ENCODE assay signal across 7 mouse cellular contexts in genomic region chr10:128626311-128627310, GRCm38 (mm10). TPM values are rescaled to one million over a fixed set of nuclear protein-coding genes. Genes with fewer than 3 reads are reported as not detected.
DNase-seq lines count a peak whose midpoint lies in the region; ATAC-seq lines count a peak whose summit lies in the region.

Gene Rps26, minus strand, starts transcription at chr10:128626747.

- H3K9me3 ChIP-seq in intestine, embryonic 16.5 days (ENCODE audit: control insufficient read depth, low read length): no peaks in the 10 kb centered on the region
- H3K9me3 ChIP-seq in midbrain, embryonic 11.5 days (ENCODE audit: control insufficient read depth, low read length): no peaks in the 10 kb centered on the region

- H3K4me3 ChIP-seq in intestine, embryonic 16.5 days (ENCODE audit: low read length): peak within 1 kb of the TSS; percentile 62
- peak within 1 kb of the TSS; percentile 76 for H3K4me3 ChIP-seq in midbrain, embryonic 11.5 days (ENCODE audit: low read depth, low read length)

- H3K9ac ChIP-seq in intestine, embryonic 16.5 days (ENCODE audit: low read depth, low read length): peak within 1 kb of the TSS; percentile 75
- peak within 1 kb of the TSS; percentile 90 for H3K9ac ChIP-seq in midbrain, embryonic 11.5 days (ENCODE audit: low read length)

- under 1% methylated on average over 40 of the region's 40 CpGs for WGBS in intestine, embryonic 16.5 days
- under 1% methylated on average over 40 of the region's 40 CpGs for WGBS in midbrain, embryonic 11.5 days

- ATAC-seq in intestine, embryonic 16.5 days: peak; percentile 97
- peak; percentile 96 for ATAC-seq in midbrain, embryonic 11.5 days (ENCODE audit: low FRiP score)

- DNase-seq in adrenal gland, adult 8-10 months: peak; percentile 91
- peak; percentile 91 for DNase-seq in embryo, embryonic 9.5 days (ENCODE audit: extremely low spot score)
- peak; percentile 79 to 87 for DNase-seq in gastrocnemius, postnatal 4 days (ENCODE audit: low spot score in 2 of 2)
- peak; percentile 81 to 83 for DNase-seq in left cerebral cortex, postnatal 36 days (ENCODE audit: low spot score in 2 of 2)
- peak; percentile 99 for DNase-seq in midbrain, embryonic 11.5 days (ENCODE audit: low spot score, missing footprints)
- DNase-seq in skeletal muscle tissue, adult 2 months (ENCODE audit: low read depth, low spot score): peak; percentile 98

- intact Hi-C loops in left cerebral cortex, postnatal 36 days (cut with DNase I): loop anchor here (1.0 to 5.0 kb wide), 4 partner anchors 19 to 79 kb away; partner anchors contain the start of genes Ikzf4, Pa2g4, Rpl41 and Zc3h10

- peaks cover 11% of the 10 kb centered on the region for H3K4me1 ChIP-seq in intestine, embryonic 16.5 days (ENCODE audit: control insufficient read depth, insufficient read depth, low read length)
- peaks cover 6% of the 10 kb centered on the region for H3K4me1 ChIP-seq in midbrain, embryonic 11.5 days (ENCODE audit: control insufficient read depth, insufficient read depth, low read length)

- no peaks in the 10 kb centered on the region for H3K27me3 ChIP-seq in intestine, embryonic 16.5 days (replicated peaks; ENCODE audit: control insufficient read depth, insufficient read depth, low read length)
- no peaks in the 10 kb centered on the region for H3K27me3 ChIP-seq in midbrain, embryonic 11.5 days (ENCODE audit: control insufficient read depth, insufficient read depth, low read length)

- peak within 1 kb of the TSS; percentile 33 for H3K27ac ChIP-seq in intestine, embryonic 16.5 days (ENCODE audit: low read length)
- H3K27ac ChIP-seq in midbrain, embryonic 11.5 days (ENCODE audit: low read depth, low read length): no peak within 1 kb of the TSS; the same call in 1 of the 2 replicates

- H3K4me2 ChIP-seq in intestine, embryonic 16.5 days (ENCODE audit: low read depth, low read length): peak within 1 kb of the TSS; percentile 91
- H3K4me2 ChIP-seq in midbrain, embryonic 11.5 days: peak within 1 kb of the TSS; percentile 73

- peaks cover 8% of the 10 kb centered on the region for H3K36me3 ChIP-seq in intestine, embryonic 16.5 days (ENCODE audit: control insufficient read depth, insufficient read depth, low read length)
- H3K36me3 ChIP-seq in midbrain, embryonic 11.5 days (ENCODE audit: control insufficient read depth, insufficient read depth, low read length): peaks cover 18% of the 10 kb centered on the region

RNA-seq across cellular contexts. Expression of gene Rps26, which starts in this region (rescaled TPM):
- 100 to 1,000 TPM; 401 to 777 (median 537) TPM for total RNA-seq in adrenal gland, adult 8-10 months (2022)
- 100 to 1,000 TPM; 757 to 856 TPM for total RNA-seq in gastrocnemius, postnatal 4 days (2021)
- polyA plus RNA-seq in intestine, embryonic 16.5 days (2015; fragmentation: Nextera tagmentation; extraction: Ambion mirVana): 580 and 624 TPM in 2 replicates
- total RNA-seq in left cerebral cortex, postnatal 36 days (2021): 100 to 1,000 TPM; 245 to 252 TPM
- 588 and 638 TPM in 2 replicates for polyA plus RNA-seq in midbrain, embryonic 11.5 days (2014; fragmentation: Nextera tagmentation; extraction: Ambion mirVana)
